Mouse (Mus musculus) kidney, embryonic 16.5 days (tissue): ENCODE measurements around the gene Ptpra. TPM values are rescaled to one million over a fixed set of nuclear protein-coding genes. Genes with fewer than 3 reads are reported as not detected.
"Not testable (repeated sequence)": the region's sequence is repeated elsewhere in the genome, so short reads cannot be mapped to it uniquely, and the experiment has no call there.

Experiments used
- ATAC-seq: fragments of 200-750 bp; cut with Nextera tagmentation; 2 replicates; pipeline ENCODE4 v1.8.0; 2017; ENCODE audit warnings: moderate TSS enrichment; ENCODE audit not compliant: low FRiP score, low TSS enrichment
- H3K27ac ChIP-seq: fragments of 300-500 bp; sonication (generic); 2 replicates; pipeline ENCODE4 v1.5.1; 2014; ENCODE audit warnings: low read length
- H3K27me3 ChIP-seq: fragments of 300-500 bp; sonication (generic); 2 replicates; pipeline ENCODE4 v1.6.1; 2014; ENCODE audit warnings: low read length, control low read depth, mixed read lengths; ENCODE audit not compliant: insufficient read depth
- H3K36me3 ChIP-seq: fragments of 300-500 bp; sonication (generic); 2 replicates; pipeline ENCODE4 v1.6.1; 2014; ENCODE audit warnings: low read length, control low read depth, mixed read lengths; ENCODE audit not compliant: insufficient read depth
- H3K4me1 ChIP-seq: fragments of 300-500 bp; sonication (generic); 2 replicates; pipeline ENCODE4 v1.6.1; 2014; ENCODE audit warnings: low read length, control low read depth, mixed read lengths; ENCODE audit not compliant: insufficient read depth
- H3K4me2 ChIP-seq: fragments of 300-500 bp; sonication (generic); replicated peaks from 2 replicates; pipeline ENCODE4 v1.6.1; 2014; ENCODE audit warnings: low read depth, low read length
- H3K4me3 ChIP-seq: fragments of 300-500 bp; sonication (generic); 2 replicates; pipeline ENCODE4 v1.5.1; 2014; ENCODE audit warnings: mild to moderate bottlenecking, low read length
- H3K9ac ChIP-seq: fragments of 300-500 bp; sonication (generic); replicated peaks from 2 replicates; pipeline ENCODE4 v1.6.1; 2014; ENCODE audit warnings: low read length
- H3K9me3 ChIP-seq: fragments of 300-500 bp; sonication (generic); 2 replicates; pipeline ENCODE4 v1.6.1; 2016; ENCODE audit warnings: low read length, control low read depth
- WGBS: fragments of 180-500 bp; shearing (Covaris S2); extraction: QIAGEN DNeasy Blood & Tissue Kit; methylation state at CpG from one replicate; pipeline ENCODE4 v1.1.7; 2014; 5-methylcytosine and 5-hydroxymethylcytosine counted together
- polyA plus RNA-seq: library from polyadenylated mRNA; unstranded; fragments of >200 nt; fragmentation: Nextera tagmentation; extraction: Ambion mirVana; gene quantifications from 2 replicates; pipeline ENCODE4 v1.2.1, GENCODE M21; 2015

Ptpra gene
- polyA plus RNA-seq, 1 experiment from 2014 or later: 91.6 TPM

GRCm38 (mm10) chr2:130563212-130564055 lies 113.4 kb downstream of the Ptpra start, which contains the start of gene Mrps26:
Mrps26 (plus strand) TSS chr2:130563742.
- Histone ChIP-seq H3K36me3 (peaks cover 16% of the 10 kb centered on the region; the same call in 1 of the 2 replicates), H3K4me3 (peak within 1 kb of the TSS; percentile 91), H3K4me2 (peak within 1 kb of the TSS; percentile 78), H3K27ac (peak within 1 kb of the TSS; percentile 63), H3K9ac (peak within 1 kb of the TSS; percentile 89), H3K27me3 (no peaks in the 10 kb centered on the region), H3K4me1 (peaks cover 16% of the 10 kb centered on the region), H3K9me3 (no peaks in the 10 kb centered on the region)
- peak; percentile 99 for ATAC-seq
- under 1% methylated on average over 61 of the region's 61 CpGs for WGBS

GRCm38 (mm10) chr2:130564063-130564462 lies 114.0 kb downstream of the Ptpra start:
- Histone ChIP-seq H3K27ac (peak overlapping the region; percentile 41; the same call in 1 of the 2 replicates), H3K27me3 (no peaks in the 10 kb centered on the region), H3K9me3 (no peaks in the 10 kb centered on the region), H3K9ac (peak overlapping the region; percentile 89), H3K4me2 (peak overlapping the region; percentile 78), H3K4me1 (peaks cover 16% of the 10 kb centered on the region), H3K36me3 (peaks cover 13% of the 10 kb centered on the region; the same call in 1 of the 2 replicates), H3K4me3 (peak overlapping the region; percentile 91)
- ATAC-seq: peak; percentile 10; the same call in 1 of the 2 replicates
- WGBS: under 1% methylated on average over 23 of the region's 23 CpGs

- H3K9me3 ChIP-seq: no peaks in the 10 kb centered on the region
- H3K4me3 ChIP-seq: peak overlapping the region; percentile 91; the same call in 1 of the 2 replicates
- peak overlapping the region; percentile 89; the same call in 1 of the 2 replicates for H3K9ac ChIP-seq
- peaks cover 13% of the 10 kb centered on the region; the same call in 1 of the 2 replicates for H3K36me3 ChIP-seq
- WGBS: 82% methylated on average over 8 of the region's 8 CpGs
- H3K4me1 ChIP-seq: peaks cover 16% of the 10 kb centered on the region
- H3K4me2 ChIP-seq: peak overlapping the region; percentile 78
- H3K27me3 ChIP-seq: no peaks in the 10 kb centered on the region
- H3K27ac ChIP-seq: no peak overlapping the region
- ATAC-seq: no peak
These were observed 114.9 kb downstream of the Ptpra start for GRCm38 (mm10) chr2:130564983-130565382.

- H3K4me2 ChIP-seq: no peak overlapping the region
- no peak overlapping the region for H3K27ac ChIP-seq
- 80% methylated on average over 4 of the region's 4 CpGs for WGBS
- H3K9me3 ChIP-seq: no peaks in the 10 kb centered on the region
- no peak overlapping the region for H3K9ac ChIP-seq
- no peaks in the 10 kb centered on the region for H3K27me3 ChIP-seq
- no peak overlapping the region for H3K4me3 ChIP-seq
- H3K4me1 ChIP-seq: peaks cover 10% of the 10 kb centered on the region
- peaks cover 13% of the 10 kb centered on the region; the same call in 1 of the 2 replicates for H3K36me3 ChIP-seq
- no peak for ATAC-seq
These were observed 118.8 kb downstream of the Ptpra start for GRCm38 (mm10) chr2:130568921-130569320.

GRCm38 (mm10) chr2:130569926-130570325 lies 119.8 kb downstream of the Ptpra start:
- Histone ChIP-seq H3K36me3 (peaks cover 13% of the 10 kb centered on the region; the same call in 1 of the 2 replicates), H3K4me3 (no peak overlapping the region), H3K4me2 (no peak overlapping the region), H3K9ac (no peak overlapping the region), H3K27me3 (peaks cover 1% of the 10 kb centered on the region; the same call in 1 of the 2 replicates), H3K27ac (no peak overlapping the region), H3K9me3 (no peaks in the 10 kb centered on the region), H3K4me1 (peaks cover 2% of the 10 kb centered on the region)
- ATAC-seq: no peak

GRCm38 (mm10) chr2:130574960-130575359 lies 124.9 kb downstream of the Ptpra start:
- peaks cover 50% of the 10 kb centered on the region for H3K27me3 ChIP-seq
- no peak overlapping the region for H3K4me3 ChIP-seq
- no peaks in the 10 kb centered on the region for H3K9me3 ChIP-seq
- H3K27ac ChIP-seq: no peak overlapping the region
- no peak for ATAC-seq
- 85% methylated on average over 5 of the region's 5 CpGs for WGBS
- H3K9ac ChIP-seq: no peak overlapping the region
- H3K4me1 ChIP-seq: peaks cover 8% of the 10 kb centered on the region
- H3K36me3 ChIP-seq: no peaks in the 10 kb centered on the region
- H3K4me2 ChIP-seq: no peak overlapping the region

GRCm38 (mm10) chr2:130575873-130576272 lies 125.8 kb downstream of the Ptpra start, which contains the start of gene Oxt:
Oxt (plus strand) TSS chr2:130576173.
- ATAC-seq: no peak
- Histone ChIP-seq H3K27ac (no peak within 1 kb of the TSS), H3K4me1 (peaks cover 16% of the 10 kb centered on the region), H3K27me3 (peaks cover 59% of the 10 kb centered on the region), H3K4me3 (peak within 1 kb of the TSS; percentile 37), H3K4me2 (peak within 1 kb of the TSS; percentile 55), H3K9ac (peak within 1 kb of the TSS; percentile 53), H3K9me3 (no peaks in the 10 kb centered on the region), H3K36me3 (no peaks in the 10 kb centered on the region)
- WGBS: 38% methylated on average over 9 of the region's 9 CpGs

GRCm38 (mm10) chr2:130576564-130576963 lies 126.5 kb downstream of the Ptpra start:
- peaks cover 66% of the 10 kb centered on the region for H3K27me3 ChIP-seq
- peaks cover 19% of the 10 kb centered on the region for H3K4me1 ChIP-seq
- WGBS: under 1% methylated on average over 30 of the region's 32 CpGs
- H3K4me3 ChIP-seq: peak overlapping the region; percentile 37
- not testable (repeated sequence) for H3K9me3 ChIP-seq, ATAC-seq, H3K36me3 ChIP-seq, H3K27ac ChIP-seq
- H3K9ac ChIP-seq: peak overlapping the region; percentile 53
- H3K4me2 ChIP-seq: peak overlapping the region; percentile 55

- no peak overlapping the region for H3K27ac ChIP-seq
- no peak for ATAC-seq
- no peak overlapping the region; the same call in 1 of the 2 replicates for H3K9ac ChIP-seq
These were observed 126.9 kb downstream of the Ptpra start for GRCm38 (mm10) chr2:130577021-130577420.

More at GRCm38 (mm10) chr2:130577021-130577420, 126.9 kb downstream of the Ptpra start:
- H3K4me2 ChIP-seq: peak overlapping the region; percentile 55
- WGBS: 7% methylated on average over 9 of the region's 9 CpGs
- H3K4me3 ChIP-seq: peak overlapping the region; percentile 37
- H3K4me1 ChIP-seq: peaks cover 19% of the 10 kb centered on the region
- H3K36me3 ChIP-seq: no peaks in the 10 kb centered on the region
- peaks cover 70% of the 10 kb centered on the region for H3K27me3 ChIP-seq
- H3K9me3 ChIP-seq: no peaks in the 10 kb centered on the region
